Mouse (Mus musculus) heart, embryonic 15.5 days (tissue): Measurements from ENCODE around the gene Cfap65. TPM values are rescaled to one million over a fixed set of nuclear protein-coding genes. Genes with fewer than 3 reads are reported as not detected.

Experiments
- ATAC-seq: fragments of 200-750 bp; cut with Nextera tagmentation; replicated peaks from 2 replicates; pipeline ENCODE4 v1.8.0; 2017; ENCODE audit warnings: low read depth, moderate TSS enrichment; ENCODE audit not compliant: insufficient number of reproducible peaks, insufficient read depth, low FRiP score
- H3K27ac ChIP-seq: fragments of 300-500 bp; sonication (generic); 2 replicates; pipeline ENCODE4 v1.5.1; 2015; ENCODE audit warnings: mild to moderate bottlenecking, inconsistent platforms
- H3K27me3 ChIP-seq: fragments of 300-500 bp; sonication (generic); 2 replicates; pipeline ENCODE4 v1.6.1; 2015; ENCODE audit warnings: inconsistent platforms
- H3K36me3 ChIP-seq: fragments of 300-500 bp; sonication (generic); 2 replicates; pipeline ENCODE4 v1.6.1; 2015; ENCODE audit warnings: mild to moderate bottlenecking, inconsistent platforms
- H3K4me1 ChIP-seq: fragments of 300-500 bp; sonication (generic); replicated peaks from 2 replicates; pipeline ENCODE4 v1.6.1; 2015; ENCODE audit warnings: inconsistent platforms
- H3K4me2 ChIP-seq: fragments of 300-500 bp; sonication (generic); 2 replicates; pipeline ENCODE4 v1.6.1; 2015; ENCODE audit warnings: inconsistent platforms, mild to moderate bottlenecking, moderate library complexity
- H3K4me3 ChIP-seq: fragments of 300-500 bp; sonication (generic); 2 replicates; pipeline ENCODE4 v1.5.1; 2015; ENCODE audit warnings: mild to moderate bottlenecking, inconsistent platforms
- H3K9ac ChIP-seq: fragments of 300-500 bp; sonication (generic); 2 replicates; pipeline ENCODE4 v1.6.1; 2015; ENCODE audit warnings: mild to moderate bottlenecking, inconsistent platforms
- H3K9me3 ChIP-seq: fragments of 300-500 bp; sonication (generic); replicated peaks from 2 replicates; pipeline ENCODE4 v1.6.1; 2016; ENCODE audit warnings: inconsistent platforms
- WGBS: fragments of 180-500 bp; shearing (Covaris S2); methylation state at CpG from one replicate; pipeline ENCODE4 v1.1.7; 2015; ENCODE audit warnings: mixed read lengths; 5-methylcytosine and 5-hydroxymethylcytosine counted together
- polyA plus RNA-seq: library from polyadenylated mRNA; unstranded; fragments of >200 nt; fragmentation: Nextera tagmentation; extraction: Ambion mirVana; gene quantifications from 2 replicates; pipeline ENCODE4 v1.2.1, GENCODE M21; 2015

Cfap65 gene
- polyA plus RNA-seq: 0.08 TPM in 1 of 2 replicates, not detected in the other

- 0 out of 2 replicates have a peak within 1 kb of the TSS, but pooled peaks have one; percentile 6 for H3K4me3 ChIP-seq
- ATAC-seq: no peak
- peaks cover 67% of the 10 kb centered on the region for H3K27me3 ChIP-seq
- no peak within 1 kb of the TSS for H3K9ac ChIP-seq
- H3K36me3 ChIP-seq: no peaks in the 10 kb centered on the region
- H3K9me3 ChIP-seq: no peaks in the 10 kb centered on the region
- peak within 1 kb of the TSS; percentile 34; the same call in 1 of the 2 replicates for H3K4me2 ChIP-seq
- H3K4me1 ChIP-seq: no peaks in the 10 kb centered on the region; the same call in 1 of the 2 replicates
- 2% methylated on average over 18 of the region's 18 CpGs for WGBS
- no peak within 1 kb of the TSS for H3K27ac ChIP-seq
Measured at GRCm38 (mm10) chr1:74935402-74935801, at the start of gene Cfap65. Cfap65 (minus strand) TSS chr1:74935599.

- Histone ChIP-seq H3K4me3 (no peak overlapping the region), H3K27ac (no peak overlapping the region), H3K27me3 (no peaks in the 10 kb centered on the region), H3K9ac (no peak overlapping the region), H3K4me1 (no peaks in the 10 kb centered on the region), H3K4me2 (no peak overlapping the region), H3K36me3 (no peaks in the 10 kb centered on the region), H3K9me3 (no peaks in the 10 kb centered on the region)
- no peak for ATAC-seq
- WGBS: 74% methylated on average over 8 of the region's 8 CpGs
Measured at GRCm38 (mm10) chr1:74977001-74977400, 41.6 kb upstream of the Cfap65 start.

DNA sequence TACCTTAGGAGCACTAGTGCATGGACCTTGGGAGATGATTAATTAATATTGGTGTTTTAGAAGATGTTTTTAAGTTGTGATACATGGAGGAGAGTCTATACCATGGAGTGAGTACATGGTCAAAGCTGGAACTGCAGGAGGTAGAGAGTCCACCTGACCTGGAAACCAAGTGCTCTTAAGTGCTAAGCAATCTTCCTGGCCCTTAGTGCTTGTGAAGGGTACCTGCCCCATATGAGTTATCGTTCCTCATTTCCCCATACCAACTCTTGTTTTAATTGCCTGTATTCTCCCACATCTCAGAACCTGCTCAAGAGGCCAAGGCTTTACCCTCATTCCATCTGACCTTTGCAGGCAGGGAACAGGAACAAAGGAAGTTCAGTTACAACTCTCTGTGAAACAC lies 40.5 kb upstream of the Cfap65 start:
- no peak overlapping the region for H3K27ac ChIP-seq
- H3K4me2 ChIP-seq: no peak overlapping the region
- H3K36me3 ChIP-seq: no peaks in the 10 kb centered on the region
- no peak overlapping the region for H3K4me3 ChIP-seq
- H3K4me1 ChIP-seq: no peaks in the 10 kb centered on the region
- H3K9ac ChIP-seq: no peak overlapping the region
- no peaks in the 10 kb centered on the region for H3K27me3 ChIP-seq
- WGBS: 90% methylated on average over 1 of the region's 1 CpGs
- H3K9me3 ChIP-seq: no peaks in the 10 kb centered on the region
- no peak for ATAC-seq

DNA sequence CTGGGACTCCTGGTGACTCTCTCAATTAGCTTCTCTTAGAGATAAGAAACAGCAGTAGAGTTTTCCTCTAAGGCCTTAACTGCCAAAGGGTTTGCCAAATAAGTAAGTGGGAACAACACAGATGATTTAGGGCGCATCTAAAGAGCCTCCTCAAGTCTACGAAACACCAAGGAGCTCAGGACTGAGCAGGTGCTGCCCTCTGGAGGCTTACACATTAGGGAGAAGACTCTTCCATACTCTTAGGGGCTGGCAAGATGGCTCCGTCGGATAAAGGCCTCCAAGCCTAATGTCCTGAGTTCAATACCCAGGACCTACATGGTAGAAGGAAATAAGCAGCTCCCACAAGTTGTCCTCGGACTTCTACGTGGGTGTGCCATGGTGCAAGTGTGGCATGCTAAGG lies 38.2 kb upstream of the Cfap65 start:
- Histone ChIP-seq H3K4me1 (no peaks in the 10 kb centered on the region), H3K36me3 (no peaks in the 10 kb centered on the region), H3K4me2 (no peak overlapping the region), H3K9ac (no peak overlapping the region), H3K27ac (no peak overlapping the region), H3K4me3 (no peak overlapping the region), H3K9me3 (no peaks in the 10 kb centered on the region), H3K27me3 (no peaks in the 10 kb centered on the region)
- ATAC-seq: no peak
- 67% methylated on average over 6 of the region's 6 CpGs for WGBS

- WGBS: 62% methylated on average over 4 of the region's 4 CpGs
- no peak overlapping the region for H3K9ac ChIP-seq
- no peak overlapping the region for H3K27ac ChIP-seq
- H3K4me3 ChIP-seq: no peak overlapping the region
- no peak for ATAC-seq
- no peaks in the 10 kb centered on the region for H3K27me3 ChIP-seq
- H3K4me2 ChIP-seq: no peak overlapping the region
- H3K9me3 ChIP-seq: no peaks in the 10 kb centered on the region
- 0 out of 2 replicates have a peak, but pooled peaks cover 2% of the 10 kb centered on the region for H3K4me1 ChIP-seq
- H3K36me3 ChIP-seq: no peaks in the 10 kb centered on the region
Measured at GRCm38 (mm10) chr1:74971353-74972050, 36.1 kb upstream of the Cfap65 start.

- Histone ChIP-seq H3K4me2 (no peak overlapping the region), H3K27me3 (peaks cover 8% of the 10 kb centered on the region), H3K36me3 (no peaks in the 10 kb centered on the region), H3K4me3 (no peak overlapping the region), H3K27ac (no peak overlapping the region), H3K9ac (no peak overlapping the region), H3K4me1 (peaks cover 7% of the 10 kb centered on the region; the same call in 1 of the 2 replicates), H3K9me3 (no peaks in the 10 kb centered on the region)
- ATAC-seq: no peak
- WGBS: 32% methylated on average over 8 of the region's 8 CpGs
Measured at GRCm38 (mm10) chr1:74967962-74968580, 32.7 kb upstream of the Cfap65 start.

DNA sequence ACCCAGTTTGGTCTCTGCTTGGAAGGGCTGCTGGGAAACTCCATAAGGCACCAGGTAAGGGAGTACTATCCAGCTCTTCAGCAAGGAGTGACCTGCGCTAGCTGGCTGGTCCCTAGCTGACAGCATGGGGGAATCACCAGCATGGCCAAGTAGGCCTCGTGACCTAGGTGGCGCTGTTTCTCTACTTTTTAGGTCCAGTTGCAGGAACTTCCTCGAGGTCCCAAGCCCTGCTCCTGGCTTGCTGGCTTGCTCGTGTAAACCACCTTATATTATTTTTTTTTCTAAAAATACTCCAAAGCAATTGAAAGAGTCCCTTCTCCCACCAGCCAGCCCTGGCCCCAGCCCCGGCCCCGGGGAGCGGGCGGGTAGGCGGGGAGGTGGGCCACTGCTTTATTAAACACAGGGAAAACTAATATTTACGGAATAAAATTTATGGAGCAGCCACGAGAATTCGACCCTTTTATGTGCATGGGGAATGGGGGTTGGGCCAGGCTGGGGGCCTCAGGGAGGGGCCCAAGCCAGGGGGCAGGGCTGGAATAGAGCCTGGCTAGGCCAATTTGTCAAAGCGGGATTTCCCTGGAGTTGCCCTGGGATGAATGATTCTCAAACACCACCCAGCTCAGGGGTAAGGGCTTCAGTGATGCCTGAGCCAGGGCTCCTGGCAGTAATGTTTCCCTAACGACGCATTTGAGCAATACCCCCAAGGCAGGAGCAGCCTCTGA lies 29.3 kb upstream of the Cfap65 start:
- no peak overlapping the region for H3K9ac ChIP-seq

DNA sequence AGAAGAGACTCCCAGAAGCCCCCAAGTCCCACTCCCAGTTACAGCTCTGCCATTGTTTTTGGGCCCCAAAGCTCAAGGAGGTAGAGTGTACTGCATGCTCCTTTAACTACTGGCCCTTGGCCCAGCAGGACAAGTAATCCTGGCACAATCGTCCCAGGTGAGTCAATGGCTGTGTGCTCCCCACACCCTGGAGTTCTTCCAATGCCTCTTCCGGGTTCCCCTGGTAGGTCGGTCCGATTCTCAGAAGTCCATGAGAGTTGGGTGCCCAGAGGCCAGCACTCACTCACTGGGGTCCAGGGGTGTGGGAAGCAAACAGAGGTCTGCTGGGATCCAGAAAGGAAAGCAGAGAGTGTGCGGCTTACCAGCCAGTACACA lies 27.4 kb upstream of the Cfap65 start:
- peaks cover 5% of the 10 kb centered on the region; the same call in 1 of the 2 replicates for H3K4me1 ChIP-seq
- H3K36me3 ChIP-seq: no peaks in the 10 kb centered on the region
- no peaks in the 10 kb centered on the region for H3K9me3 ChIP-seq
- ATAC-seq: no peak
- no peak overlapping the region for H3K27ac ChIP-seq
- H3K27me3 ChIP-seq: peaks cover 37% of the 10 kb centered on the region
- no peak overlapping the region for H3K4me3 ChIP-seq
- H3K9ac ChIP-seq: no peak overlapping the region
- 87% methylated on average over 5 of the region's 5 CpGs for WGBS
- H3K4me2 ChIP-seq: no peak overlapping the region

More for the DNA sequence above, 29.3 kb upstream of the Cfap65 start:
- Histone ChIP-seq H3K36me3 (no peaks in the 10 kb centered on the region), H3K4me3 (peak overlapping the region; percentile 14; the same call in 1 of the 2 replicates), H3K9me3 (no peaks in the 10 kb centered on the region), H3K4me2 (peak overlapping the region; percentile 42), H3K27ac (no peak overlapping the region), H3K4me1 (peaks cover 7% of the 10 kb centered on the region; the same call in 1 of the 2 replicates), H3K27me3 (peaks cover 20% of the 10 kb centered on the region)
- peak; percentile 58; the same call in 1 of the 2 replicates for ATAC-seq
- 16% methylated on average over 16 of the region's 16 CpGs for WGBS

DNA sequence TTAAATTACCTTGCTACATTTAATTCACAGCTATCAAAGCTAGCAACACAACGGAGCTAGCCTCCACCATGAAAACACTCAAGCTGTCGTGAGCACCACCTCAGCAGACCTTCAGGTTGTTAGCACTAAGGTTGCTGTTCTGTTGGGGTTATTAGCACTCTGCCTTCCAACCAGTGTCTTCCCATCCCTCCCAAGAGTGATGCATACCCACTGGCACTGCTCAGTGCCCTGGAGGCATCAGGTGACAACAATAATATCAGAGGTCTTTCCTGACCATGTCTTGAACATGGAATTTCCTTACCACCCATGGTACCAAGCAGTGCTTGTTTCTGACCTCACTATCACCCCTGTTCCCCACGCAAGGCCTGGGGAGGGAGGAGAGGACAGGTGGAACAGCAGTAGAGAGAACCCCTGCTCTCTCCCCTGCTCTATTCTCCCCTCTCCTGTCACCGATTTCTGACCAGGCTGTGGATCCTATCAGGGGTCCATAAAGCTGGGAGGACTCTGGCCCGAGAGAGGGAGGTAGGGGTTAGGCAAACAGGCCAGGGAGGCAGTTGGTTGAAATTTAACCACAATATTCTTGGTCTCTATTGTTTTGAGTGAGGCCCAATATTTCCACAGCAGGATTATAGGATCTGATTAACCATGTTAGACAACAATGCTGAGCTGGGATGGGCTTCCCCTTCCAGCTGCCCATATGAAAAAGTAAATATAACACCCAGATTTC lies 26.9 kb upstream of the Cfap65 start:
- no peaks in the 10 kb centered on the region for H3K36me3 ChIP-seq
- 64% methylated on average over 5 of the region's 5 CpGs for WGBS
- no peaks in the 10 kb centered on the region for H3K9me3 ChIP-seq
- peaks cover 5% of the 10 kb centered on the region; the same call in 1 of the 2 replicates for H3K4me1 ChIP-seq
- no peak overlapping the region for H3K9ac ChIP-seq
- H3K4me3 ChIP-seq: no peak overlapping the region
- ATAC-seq: no peak
- no peak overlapping the region for H3K27ac ChIP-seq
- H3K27me3 ChIP-seq: peaks cover 42% of the 10 kb centered on the region
- H3K4me2 ChIP-seq: no peak overlapping the region

DNA sequence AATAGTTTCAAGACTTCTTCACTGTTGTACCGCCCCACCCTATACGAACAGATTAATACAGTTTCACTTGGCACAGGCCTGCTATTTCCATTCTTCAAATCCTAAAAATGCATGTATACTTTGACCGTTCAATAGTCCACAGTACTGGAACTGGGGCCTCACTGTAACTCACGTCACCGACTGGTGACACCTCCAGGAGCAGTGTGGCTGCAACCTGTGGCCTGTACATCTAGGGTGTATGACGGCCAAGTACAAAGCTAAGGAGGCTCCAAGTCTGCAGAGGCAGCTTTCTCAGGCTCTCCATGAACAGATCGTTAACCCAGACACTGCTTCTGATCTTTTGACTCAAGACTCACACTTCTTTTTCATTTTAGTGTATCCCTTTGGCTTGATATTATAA lies 26.3 kb upstream of the Cfap65 start:
- 74% methylated on average over 7 of the region's 7 CpGs for WGBS
- Histone ChIP-seq H3K9ac (no peak overlapping the region), H3K4me2 (no peak overlapping the region), H3K9me3 (no peaks in the 10 kb centered on the region), H3K4me3 (no peak overlapping the region), H3K36me3 (no peaks in the 10 kb centered on the region), H3K27me3 (peaks cover 48% of the 10 kb centered on the region), H3K27ac (no peak overlapping the region), H3K4me1 (peaks cover 5% of the 10 kb centered on the region; the same call in 1 of the 2 replicates)
- no peak for ATAC-seq

GRCm38 (mm10) chr1:74960059-74960458 lies 24.7 kb upstream of the Cfap65 start:
- H3K4me2 ChIP-seq: no peak overlapping the region
- H3K9me3 ChIP-seq: no peaks in the 10 kb centered on the region
- peaks cover 5% of the 10 kb centered on the region; the same call in 1 of the 2 replicates for H3K4me1 ChIP-seq
- ATAC-seq: no peak
- peaks cover 60% of the 10 kb centered on the region for H3K27me3 ChIP-seq
- WGBS: 81% methylated on average over 7 of the region's 7 CpGs
- H3K4me3 ChIP-seq: no peak overlapping the region
- no peak overlapping the region for H3K27ac ChIP-seq
- H3K9ac ChIP-seq: no peak overlapping the region
- H3K36me3 ChIP-seq: no peaks in the 10 kb centered on the region
